Mouse (Mus musculus): Measurements from ENCODE around the gene Kcnk10. TPM values are rescaled to one million over a fixed set of nuclear protein-coding genes. Genes with fewer than 3 reads are reported as not detected.
A peak's percentile ranks its signal among the peaks of the same experiment; 100 is the strongest.

Gene Kcnk10
- polyA plus RNA-seq, 1 experiment from 2014 or later: 40.3 TPM

GRCm38 (mm10) chr12:98575195-98575887, 2.8 kb downstream of the Kcnk10 start:
- peak overlapping the region; percentile 72 for H3K4me3 ChIP-seq (ENCODE audit: low read depth, low read length)
- H3K9me3 ChIP-seq (ENCODE audit: control insufficient read depth, low read length): no peaks in the 10 kb centered on the region
- DNase-seq (ENCODE audit: low spot score) (no peak), ATAC-seq (ENCODE audit: low FRiP score) (peak; percentile 42)
- peak overlapping the region; percentile 85 for H3K9ac ChIP-seq (ENCODE audit: low read depth, low read length)
- WGBS: 9% methylated on average over 17 of the region's 17 CpGs
- H3K4me1 ChIP-seq (replicated peaks; ENCODE audit: control insufficient read depth, insufficient read depth, low read length): 0 out of 2 replicates have a peak, but pooled peaks cover 2% of the 10 kb centered on the region
- H3K4me2 ChIP-seq (replicated peaks; ENCODE audit: low read depth, low read length): peak overlapping the region; percentile 69
- no peaks in the 10 kb centered on the region for H3K36me3 ChIP-seq (ENCODE audit: control insufficient read depth, insufficient read depth, low read length)
- H3K27ac ChIP-seq (ENCODE audit: low read depth, low read length): peak overlapping the region; percentile 87
- no peaks in the 10 kb centered on the region for H3K27me3 ChIP-seq (ENCODE audit: control insufficient read depth, insufficient read depth, low read length)

- under 1% methylated on average over 75 of the region's 84 CpGs for WGBS
- ATAC-seq (ENCODE audit: low FRiP score): peak; percentile 90
- Histone ChIP-seq H3K27ac (ENCODE audit: low read depth, low read length) (peak overlapping the region; percentile 87), H3K9ac (ENCODE audit: low read depth, low read length) (peak overlapping the region; percentile 85), H3K36me3 (ENCODE audit: control insufficient read depth, insufficient read depth, low read length) (no peaks in the 10 kb centered on the region), H3K4me1 (replicated peaks; ENCODE audit: control insufficient read depth, insufficient read depth, low read length) (0 out of 2 replicates have a peak, but pooled peaks cover 2% of the 10 kb centered on the region), H3K9me3 (ENCODE audit: control insufficient read depth, low read length) (no peaks in the 10 kb centered on the region), H3K27me3 (ENCODE audit: control insufficient read depth, insufficient read depth, low read length) (no peaks in the 10 kb centered on the region), H3K4me2 (replicated peaks; ENCODE audit: low read depth, low read length) (peak overlapping the region; percentile 69), H3K4me3 (ENCODE audit: low read depth, low read length) (peak overlapping the region; percentile 72)
- peak; percentile 88 for DNase-seq (ENCODE audit: low spot score)
These were observed 3.5 kb downstream of the Kcnk10 start for GRCm38 (mm10) chr12:98574353-98575194.

GRCm38 (mm10) chr12:98573317-98574270, 4.5 kb downstream of the Kcnk10 start:
- Histone ChIP-seq H3K4me3 (ENCODE audit: low read depth, low read length) (peak overlapping the region; percentile 72), H3K4me1 (replicated peaks; ENCODE audit: control insufficient read depth, insufficient read depth, low read length) (0 out of 2 replicates have a peak, but pooled peaks cover 2% of the 10 kb centered on the region), H3K27ac (ENCODE audit: low read depth, low read length) (peak overlapping the region; percentile 87), H3K4me2 (replicated peaks; ENCODE audit: low read depth, low read length) (peak overlapping the region; percentile 69), H3K9ac (ENCODE audit: low read depth, low read length) (peak overlapping the region; percentile 85), H3K27me3 (ENCODE audit: control insufficient read depth, insufficient read depth, low read length) (no peaks in the 10 kb centered on the region), H3K9me3 (ENCODE audit: control insufficient read depth, low read length) (no peaks in the 10 kb centered on the region), H3K36me3 (ENCODE audit: control insufficient read depth, insufficient read depth, low read length) (no peaks in the 10 kb centered on the region)
- 11% methylated on average over 25 of the region's 25 CpGs for WGBS
- ATAC-seq (ENCODE audit: low FRiP score) (peak; percentile 36; the same call in 1 of the 2 replicates), DNase-seq (ENCODE audit: low spot score) (peak; percentile 55)

GRCm38 (mm10) chr12:98571896-98572680, 6.0 kb downstream of the Kcnk10 start:
- WGBS: 45% methylated on average over 8 of the region's 8 CpGs

GRCm38 (mm10) chr12:98569380-98569779, 8.7 kb downstream of the Kcnk10 start:
- H3K36me3 ChIP-seq (ENCODE audit: control insufficient read depth, insufficient read depth, low read length): no peaks in the 10 kb centered on the region
- ATAC-seq (ENCODE audit: low FRiP score) (no peak), DNase-seq (ENCODE audit: low spot score) (no peak)
- H3K9ac ChIP-seq (ENCODE audit: low read depth, low read length): no peak overlapping the region
- H3K9me3 ChIP-seq (ENCODE audit: control insufficient read depth, low read length): no peaks in the 10 kb centered on the region
- H3K4me3 ChIP-seq (ENCODE audit: low read depth, low read length): no peak overlapping the region
- H3K4me1 ChIP-seq (replicated peaks; ENCODE audit: control insufficient read depth, insufficient read depth, low read length): peaks cover 4% of the 10 kb centered on the region; the same call in 1 of the 2 replicates
- H3K4me2 ChIP-seq (replicated peaks; ENCODE audit: low read depth, low read length): no peak overlapping the region
- H3K27me3 ChIP-seq (ENCODE audit: control insufficient read depth, insufficient read depth, low read length): no peaks in the 10 kb centered on the region
- H3K27ac ChIP-seq (ENCODE audit: low read depth, low read length): no peak overlapping the region
- 90% methylated on average over 6 of the region's 6 CpGs for WGBS

More at GRCm38 (mm10) chr12:98571896-98572680, 6.0 kb downstream of the Kcnk10 start:
- Histone ChIP-seq H3K27me3 (ENCODE audit: control insufficient read depth, insufficient read depth, low read length) (no peaks in the 10 kb centered on the region), H3K4me2 (replicated peaks; ENCODE audit: low read depth, low read length) (peak overlapping the region; percentile 69), H3K27ac (ENCODE audit: low read depth, low read length) (no peak overlapping the region), H3K4me1 (replicated peaks; ENCODE audit: control insufficient read depth, insufficient read depth, low read length) (0 out of 2 replicates have a peak, but pooled peaks cover 2% of the 10 kb centered on the region), H3K9ac (ENCODE audit: low read depth, low read length) (0 out of 2 replicates have a peak overlapping the region, but pooled peaks have one; percentile 16), H3K9me3 (ENCODE audit: control insufficient read depth, low read length) (no peaks in the 10 kb centered on the region), H3K36me3 (ENCODE audit: control insufficient read depth, insufficient read depth, low read length) (no peaks in the 10 kb centered on the region), H3K4me3 (ENCODE audit: low read depth, low read length) (peak overlapping the region; percentile 72)
- ATAC-seq (ENCODE audit: low FRiP score): no peak
- no peak for DNase-seq (ENCODE audit: low spot score)

GRCm38 (mm10) chr12:98567877-98568276, 10.2 kb downstream of the Kcnk10 start:
- ATAC-seq (ENCODE audit: low FRiP score): no peak
- Histone ChIP-seq H3K4me2 (replicated peaks; ENCODE audit: low read depth, low read length) (no peak overlapping the region), H3K4me1 (replicated peaks; ENCODE audit: control insufficient read depth, insufficient read depth, low read length) (peaks cover 10% of the 10 kb centered on the region), H3K36me3 (ENCODE audit: control insufficient read depth, insufficient read depth, low read length) (no peaks in the 10 kb centered on the region), H3K9ac (ENCODE audit: low read depth, low read length) (no peak overlapping the region), H3K9me3 (ENCODE audit: control insufficient read depth, low read length) (no peaks in the 10 kb centered on the region), H3K4me3 (ENCODE audit: low read depth, low read length) (no peak overlapping the region), H3K27me3 (ENCODE audit: control insufficient read depth, insufficient read depth, low read length) (no peaks in the 10 kb centered on the region), H3K27ac (ENCODE audit: low read depth, low read length) (no peak overlapping the region)
- no peak for DNase-seq (ENCODE audit: low spot score)
- WGBS: 91% methylated on average over 6 of the region's 6 CpGs

- Histone ChIP-seq H3K4me2 (replicated peaks; ENCODE audit: low read depth, low read length) (no peak overlapping the region), H3K4me3 (ENCODE audit: low read depth, low read length) (no peak overlapping the region), H3K27ac (ENCODE audit: low read depth, low read length) (peak overlapping the region; percentile 73), H3K4me1 (replicated peaks; ENCODE audit: control insufficient read depth, insufficient read depth, low read length) (peaks cover 14% of the 10 kb centered on the region), H3K27me3 (ENCODE audit: control insufficient read depth, insufficient read depth, low read length) (no peaks in the 10 kb centered on the region), H3K9me3 (ENCODE audit: control insufficient read depth, low read length) (no peaks in the 10 kb centered on the region), H3K9ac (ENCODE audit: low read depth, low read length) (no peak overlapping the region), H3K36me3 (ENCODE audit: control insufficient read depth, insufficient read depth, low read length) (no peaks in the 10 kb centered on the region)
- ATAC-seq (ENCODE audit: low FRiP score) (peak; percentile 63), DNase-seq (ENCODE audit: low spot score) (peak; percentile 58)
- 24% methylated on average over 3 of the region's 3 CpGs for WGBS
These were observed 13.7 kb downstream of the Kcnk10 start for GRCm38 (mm10) chr12:98564383-98564782.

Data from hindbrain, embryonic 11.5 days (tissue).